Mouse (Mus musculus): ENCODE data around the gene Iqcn. TPM values are rescaled to one million over a fixed set of nuclear protein-coding genes. Genes with fewer than 3 reads are reported as not detected.

The Iqcn gene
- polyA plus RNA-seq, 1 experiment from 2014 or later, result 0.04 TPM

- Histone ChIP-seq H3K9me3 (no peaks in the 10 kb centered on the region), H3K27ac (0 out of 2 replicates have a peak overlapping the region, but pooled peaks have one; percentile 80), H3K9ac (no peak overlapping the region), H3K36me3 (peaks cover 32% of the 10 kb centered on the region), H3K27me3 (no peaks in the 10 kb centered on the region), H3K4me2 (no peak overlapping the region), H3K4me1 (peaks cover 15% of the 10 kb centered on the region), H3K4me3 (no peak overlapping the region)
- ATAC-seq (ENCODE audit: insufficient number of reproducible peaks, low FRiP score, low TSS enrichment, low read depth), result no peak
- 57% methylated on average over 3 of the region's 3 CpGs for WGBS
These were observed 21.8 kb upstream of the Iqcn start for GRCm38 (mm10) chr8:70681410-70681809.

- WGBS, result 3% methylated on average over 19 of the region's 19 CpGs
- peak; percentile 56 for ATAC-seq (ENCODE audit: insufficient number of reproducible peaks, low FRiP score, low TSS enrichment, low read depth)
- Histone ChIP-seq H3K4me3 (no peak overlapping the region), H3K9ac (0 out of 2 replicates have a peak overlapping the region, but pooled peaks have one; percentile 14), H3K27ac (peak overlapping the region; percentile 80), H3K9me3 (no peaks in the 10 kb centered on the region), H3K4me2 (peak overlapping the region; percentile 33), H3K4me1 (peaks cover 15% of the 10 kb centered on the region), H3K36me3 (peaks cover 31% of the 10 kb centered on the region), H3K27me3 (no peaks in the 10 kb centered on the region)
These were observed 21.1 kb upstream of the Iqcn start for GRCm38 (mm10) chr8:70682193-70682592.

- peaks cover 26% of the 10 kb centered on the region for H3K36me3 ChIP-seq
- peak overlapping the region; percentile 33 for H3K4me2 ChIP-seq
- H3K4me1 ChIP-seq, result peaks cover 20% of the 10 kb centered on the region
- ATAC-seq (ENCODE audit: insufficient number of reproducible peaks, low FRiP score, low TSS enrichment, low read depth), result no peak
- H3K4me3 ChIP-seq, result no peak overlapping the region
- peak overlapping the region; percentile 80 for H3K27ac ChIP-seq
- H3K9ac ChIP-seq, result no peak overlapping the region
- no peaks in the 10 kb centered on the region for H3K27me3 ChIP-seq
- H3K9me3 ChIP-seq, result no peaks in the 10 kb centered on the region
- WGBS, result 61% methylated on average over 3 of the region's 3 CpGs
These were observed 20.6 kb upstream of the Iqcn start for GRCm38 (mm10) chr8:70682692-70683091.

- H3K4me3 ChIP-seq, result no peak overlapping the region
- H3K4me2 ChIP-seq, result no peak overlapping the region
- ATAC-seq (ENCODE audit: insufficient number of reproducible peaks, low FRiP score, low TSS enrichment, low read depth), result no peak
- no peaks in the 10 kb centered on the region for H3K27me3 ChIP-seq
- peaks cover 28% of the 10 kb centered on the region for H3K4me1 ChIP-seq
- peaks cover 10% of the 10 kb centered on the region for H3K36me3 ChIP-seq
- H3K27ac ChIP-seq, result no peak overlapping the region
- H3K9me3 ChIP-seq, result no peaks in the 10 kb centered on the region
- WGBS, result 45% methylated on average over 7 of the region's 7 CpGs
- no peak overlapping the region for H3K9ac ChIP-seq
These were observed 19.0 kb upstream of the Iqcn start for GRCm38 (mm10) chr8:70684291-70684690.

- Histone ChIP-seq H3K4me2 (no peak overlapping the region), H3K27ac (no peak overlapping the region; the same call in 1 of the 2 replicates), H3K36me3 (no peaks in the 10 kb centered on the region), H3K9me3 (no peaks in the 10 kb centered on the region), H3K9ac (no peak overlapping the region), H3K27me3 (no peaks in the 10 kb centered on the region), H3K4me3 (no peak overlapping the region), H3K4me1 (peaks cover 41% of the 10 kb centered on the region)
- no peak for ATAC-seq (ENCODE audit: insufficient number of reproducible peaks, low FRiP score, low TSS enrichment, low read depth)
- 71% methylated on average over 8 of the region's 8 CpGs for WGBS
These were observed 15.7 kb upstream of the Iqcn start for GRCm38 (mm10) chr8:70687576-70687975.

DNA sequence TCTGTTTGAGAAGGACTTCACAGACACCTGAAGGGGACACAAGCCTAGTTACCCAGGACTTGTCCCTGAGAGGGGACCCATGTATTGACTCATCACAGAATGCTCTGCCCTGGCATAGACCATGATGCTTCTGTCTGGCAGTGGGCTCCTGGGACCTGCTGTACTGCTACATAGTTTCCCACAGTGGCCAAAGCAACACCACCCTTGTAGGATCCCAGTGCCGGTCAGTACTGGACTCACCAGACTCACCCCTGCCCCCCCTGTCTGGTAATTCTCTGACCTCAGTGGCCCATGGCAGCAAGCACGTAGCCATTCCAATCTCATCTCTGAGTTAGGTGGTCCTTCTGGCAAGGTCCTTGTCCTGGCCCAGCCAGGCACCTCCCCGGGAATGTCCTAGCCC, 15.1 kb upstream of the Iqcn start:
- Histone ChIP-seq H3K27ac (no peak overlapping the region; the same call in 1 of the 2 replicates), H3K9me3 (no peaks in the 10 kb centered on the region), H3K36me3 (no peaks in the 10 kb centered on the region), H3K27me3 (no peaks in the 10 kb centered on the region), H3K4me1 (peaks cover 39% of the 10 kb centered on the region), H3K4me2 (no peak overlapping the region), H3K9ac (no peak overlapping the region), H3K4me3 (no peak overlapping the region)
- 88% methylated on average over 3 of the region's 3 CpGs for WGBS
- no peak for ATAC-seq (ENCODE audit: insufficient number of reproducible peaks, low FRiP score, low TSS enrichment, low read depth)

DNA sequence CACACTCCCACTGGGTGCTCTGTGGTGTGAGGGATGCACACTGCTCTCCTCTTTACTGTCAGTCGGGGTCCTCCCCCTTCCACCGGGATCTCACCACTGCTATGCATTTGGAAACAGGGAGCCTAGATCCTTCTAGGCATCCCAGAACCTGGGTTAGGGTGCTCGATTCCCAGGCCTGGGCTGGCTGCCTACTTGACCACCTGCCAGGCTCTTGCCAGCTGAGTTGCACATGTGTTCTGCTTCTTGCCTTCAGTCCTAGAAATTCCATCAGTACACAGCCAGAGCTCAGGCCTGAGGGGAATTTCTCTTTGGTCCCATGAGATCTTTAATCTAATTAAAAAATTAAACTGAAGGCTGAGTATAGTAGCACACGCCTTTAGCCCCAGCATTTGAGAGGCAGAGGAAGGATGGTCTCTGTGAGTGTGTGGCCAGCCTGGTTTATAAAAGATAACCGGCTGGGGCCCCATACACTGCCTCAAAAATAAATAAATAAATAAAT, 13.3 kb upstream of the Iqcn start:
- Histone ChIP-seq H3K9me3 (no peaks in the 10 kb centered on the region), H3K27me3 (no peaks in the 10 kb centered on the region), H3K4me2 (no peak overlapping the region), H3K4me1 (peaks cover 46% of the 10 kb centered on the region), H3K36me3 (no peaks in the 10 kb centered on the region), H3K4me3 (no peak overlapping the region), H3K9ac (no peak overlapping the region), H3K27ac (peak overlapping the region; percentile 43; the same call in 1 of the 2 replicates)
- ATAC-seq (ENCODE audit: insufficient number of reproducible peaks, low FRiP score, low TSS enrichment, low read depth), result no peak
- 63% methylated on average over 5 of the region's 5 CpGs for WGBS

- Histone ChIP-seq H3K27me3 (no peaks in the 10 kb centered on the region), H3K9me3 (no peaks in the 10 kb centered on the region), H3K9ac (0 out of 2 replicates have a peak overlapping the region, but pooled peaks have one; percentile 23), H3K27ac (peak overlapping the region; percentile 64), H3K4me1 (peaks cover 59% of the 10 kb centered on the region), H3K4me2 (peak overlapping the region; percentile 59), H3K4me3 (peak overlapping the region; percentile 35), H3K36me3 (no peaks in the 10 kb centered on the region)
- ATAC-seq (ENCODE audit: insufficient number of reproducible peaks, low FRiP score, low TSS enrichment, low read depth), result no peak
- 49% methylated on average over 4 of the region's 4 CpGs for WGBS
These were observed 12.0 kb upstream of the Iqcn start for GRCm38 (mm10) chr8:70691230-70691629.

- Histone ChIP-seq H3K4me2 (peak overlapping the region; percentile 59), H3K27ac (peak overlapping the region; percentile 64), H3K9ac (0 out of 2 replicates have a peak overlapping the region, but pooled peaks have one; percentile 23), H3K36me3 (no peaks in the 10 kb centered on the region), H3K27me3 (no peaks in the 10 kb centered on the region), H3K4me3 (peak overlapping the region; percentile 35), H3K9me3 (no peaks in the 10 kb centered on the region), H3K4me1 (peaks cover 65% of the 10 kb centered on the region)
- 0 out of 2 replicates have a peak, but pooled peaks have one; percentile 43 for ATAC-seq (ENCODE audit: insufficient number of reproducible peaks, low FRiP score, low TSS enrichment, low read depth)
- WGBS, result 1% methylated on average over 18 of the region's 20 CpGs
These were observed 11.5 kb upstream of the Iqcn start for GRCm38 (mm10) chr8:70691727-70692231.

DNA sequence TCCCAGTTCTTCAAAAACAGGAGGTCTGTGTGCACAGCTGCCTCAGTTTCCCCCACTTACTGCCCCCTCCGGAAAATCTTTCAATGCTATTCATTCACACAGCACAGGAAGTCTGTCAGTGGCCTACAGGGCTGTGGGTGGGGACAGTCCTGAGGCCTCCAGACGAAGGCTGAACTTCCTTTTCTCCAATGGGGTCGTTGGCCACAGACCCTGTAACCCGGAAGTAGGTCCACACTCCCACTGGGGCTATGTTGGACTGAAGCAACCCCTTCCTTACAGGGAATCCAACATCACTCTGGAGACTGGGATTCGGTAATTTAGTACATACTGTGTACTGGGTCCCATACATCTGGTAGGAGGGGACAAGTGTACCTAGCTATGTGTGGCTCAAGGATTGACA, 9.6 kb upstream of the Iqcn start:
- no peak overlapping the region for H3K9ac ChIP-seq
- ATAC-seq (ENCODE audit: insufficient number of reproducible peaks, low FRiP score, low TSS enrichment, low read depth), result no peak
- peaks cover 67% of the 10 kb centered on the region for H3K4me1 ChIP-seq

GRCm38 (mm10) chr8:70695318-70696018, 7.8 kb upstream of the Iqcn start:
- peaks cover 58% of the 10 kb centered on the region for H3K4me1 ChIP-seq
- H3K27ac ChIP-seq, result peak overlapping the region; percentile 98
- 19% methylated on average over 32 of the region's 32 CpGs for WGBS
- ATAC-seq (ENCODE audit: insufficient number of reproducible peaks, low FRiP score, low TSS enrichment, low read depth), result no peak
- H3K4me2 ChIP-seq, result peak overlapping the region; percentile 54
- no peak overlapping the region for H3K4me3 ChIP-seq
- no peaks in the 10 kb centered on the region for H3K36me3 ChIP-seq
- no peaks in the 10 kb centered on the region for H3K27me3 ChIP-seq
- H3K9me3 ChIP-seq, result no peaks in the 10 kb centered on the region
- no peak overlapping the region for H3K9ac ChIP-seq

More for the DNA sequence above, 9.6 kb upstream of the Iqcn start:
- WGBS, result 66% methylated on average over 5 of the region's 5 CpGs
- Histone ChIP-seq H3K4me2 (no peak overlapping the region), H3K27me3 (no peaks in the 10 kb centered on the region), H3K9me3 (no peaks in the 10 kb centered on the region), H3K27ac (0 out of 2 replicates have a peak overlapping the region, but pooled peaks have one; percentile 27), H3K36me3 (no peaks in the 10 kb centered on the region), H3K4me3 (no peak overlapping the region)

Data from limb, embryonic 15.5 days (tissue).